Mouse (Mus musculus) E14TG2a.4 (cell line): ENCODE data around the gene Blmh.

ENCODE experiments used
- CTCF ChIP-seq: conservative IDR thresholded peaks from 2 replicates; pipeline ENCODE4 v1.5.1; 2014; ENCODE audit warnings: low read length
- NANOG ChIP-seq: IDR thresholded peaks from 2 replicates; pipeline ENCODE4 v1.6.1; 2014; ENCODE audit warnings: borderline replicate concordance, low read length, mixed read lengths

GRCm38 (mm10) chr11:76965703-76966102 is 41.1 kb downstream of the Blmh start:
- TF ChIP-seq CTCF (no peak), NANOG (no peak)
